Mouse (Mus musculus): ENCODE measurements around the gene Nufip1. TPM values are rescaled to one million over a fixed set of nuclear protein-coding genes. Genes with fewer than 3 reads are reported as not detected.
A peak's percentile ranks its signal among the peaks of the same experiment; 100 is the strongest.

Gene Nufip1
- polyA plus RNA-seq, 1 experiment from 2014 or later, result 14.2 TPM

- Histone ChIP-seq H3K4me3 (replicated peaks; ENCODE audit: low read depth, low read length) (no peak overlapping the region), H3K27ac (replicated peaks; ENCODE audit: low read depth, low read length) (no peak overlapping the region), H3K9ac (replicated peaks; ENCODE audit: low read length) (no peak overlapping the region), H3K4me2 (ENCODE audit: low read length) (no peak overlapping the region), H3K27me3 (ENCODE audit: control insufficient read depth, insufficient read depth, low read length) (no peaks in the 10 kb centered on the region), H3K4me1 (ENCODE audit: control insufficient read depth, insufficient read depth, low read length) (peaks cover 4% of the 10 kb centered on the region; the same call in 1 of the 2 replicates), H3K36me3 (ENCODE audit: control insufficient read depth, insufficient read depth, low read length) (no peaks in the 10 kb centered on the region), H3K9me3 (ENCODE audit: control insufficient read depth, low read length) (no peaks in the 10 kb centered on the region)
- peak; percentile 46 for DNase-seq
- no peak for ATAC-seq (ENCODE audit: low FRiP score, low TSS enrichment)
- WGBS, result 49% methylated on average over 13 of the region's 13 CpGs
These were observed 39.0 kb downstream of the Nufip1 start for GRCm38 (mm10) chr14:76149531-76150179.

GRCm38 (mm10) chr14:76150499-76150898 is 39.8 kb downstream of the Nufip1 start:
- no peak for ATAC-seq (ENCODE audit: low FRiP score, low TSS enrichment)
- peaks cover 4% of the 10 kb centered on the region; the same call in 1 of the 2 replicates for H3K4me1 ChIP-seq (ENCODE audit: control insufficient read depth, insufficient read depth, low read length)
- no peaks in the 10 kb centered on the region for H3K27me3 ChIP-seq (ENCODE audit: control insufficient read depth, insufficient read depth, low read length)
- no peaks in the 10 kb centered on the region for H3K36me3 ChIP-seq (ENCODE audit: control insufficient read depth, insufficient read depth, low read length)
- no peak for DNase-seq
- 86% methylated on average over 11 of the region's 11 CpGs for WGBS
- H3K9ac ChIP-seq (replicated peaks; ENCODE audit: low read length), result no peak overlapping the region
- H3K9me3 ChIP-seq (ENCODE audit: control insufficient read depth, low read length), result no peaks in the 10 kb centered on the region
- H3K4me3 ChIP-seq (replicated peaks; ENCODE audit: low read depth, low read length), result no peak overlapping the region
- no peak overlapping the region for H3K27ac ChIP-seq (replicated peaks; ENCODE audit: low read depth, low read length)
- H3K4me2 ChIP-seq (ENCODE audit: low read length), result no peak overlapping the region

GRCm38 (mm10) chr14:76151011-76151410 is 40.3 kb downstream of the Nufip1 start:
- H3K36me3 ChIP-seq (ENCODE audit: control insufficient read depth, insufficient read depth, low read length), result no peaks in the 10 kb centered on the region
- no peaks in the 10 kb centered on the region for H3K27me3 ChIP-seq (ENCODE audit: control insufficient read depth, insufficient read depth, low read length)
- DNase-seq, result no peak
- WGBS, result 74% methylated on average over 2 of the region's 2 CpGs
- no peak overlapping the region for H3K4me3 ChIP-seq (replicated peaks; ENCODE audit: low read depth, low read length)
- no peaks in the 10 kb centered on the region for H3K9me3 ChIP-seq (ENCODE audit: control insufficient read depth, low read length)
- H3K27ac ChIP-seq (replicated peaks; ENCODE audit: low read depth, low read length), result no peak overlapping the region
- peaks cover 4% of the 10 kb centered on the region; the same call in 1 of the 2 replicates for H3K4me1 ChIP-seq (ENCODE audit: control insufficient read depth, insufficient read depth, low read length)
- no peak overlapping the region for H3K4me2 ChIP-seq (ENCODE audit: low read length)
- H3K9ac ChIP-seq (replicated peaks; ENCODE audit: low read length), result no peak overlapping the region
- no peak for ATAC-seq (ENCODE audit: low FRiP score, low TSS enrichment)

- ATAC-seq (ENCODE audit: low FRiP score, low TSS enrichment) (no peak), DNase-seq (no peak)
- Histone ChIP-seq H3K9ac (replicated peaks; ENCODE audit: low read length) (peak overlapping the region; percentile 74), H3K36me3 (ENCODE audit: control insufficient read depth, insufficient read depth, low read length) (no peaks in the 10 kb centered on the region), H3K9me3 (ENCODE audit: control insufficient read depth, low read length) (no peaks in the 10 kb centered on the region), H3K4me2 (ENCODE audit: low read length) (peak overlapping the region; percentile 69), H3K4me3 (replicated peaks; ENCODE audit: low read depth, low read length) (peak overlapping the region; percentile 66), H3K27ac (replicated peaks; ENCODE audit: low read depth, low read length) (peak overlapping the region; percentile 94), H3K27me3 (ENCODE audit: control insufficient read depth, insufficient read depth, low read length) (no peaks in the 10 kb centered on the region), H3K4me1 (ENCODE audit: control insufficient read depth, insufficient read depth, low read length) (peaks cover 4% of the 10 kb centered on the region; the same call in 1 of the 2 replicates)
- WGBS, result 1% methylated on average over 10 of the region's 10 CpGs
These were observed 41.1 kb downstream of the Nufip1 start for GRCm38 (mm10) chr14:76151820-76152161.

GRCm38 (mm10) chr14:76152162-76153002 is 41.7 kb downstream of the Nufip1 start:
- DNase-seq (peak; percentile 97), ATAC-seq (ENCODE audit: low FRiP score, low TSS enrichment) (peak; percentile 94)
- Histone ChIP-seq H3K27ac (replicated peaks; ENCODE audit: low read depth, low read length) (peak overlapping the region; percentile 94), H3K9ac (replicated peaks; ENCODE audit: low read length) (peak overlapping the region; percentile 74), H3K9me3 (ENCODE audit: control insufficient read depth, low read length) (no peaks in the 10 kb centered on the region), H3K4me2 (ENCODE audit: low read length) (peak overlapping the region; percentile 69), H3K4me3 (replicated peaks; ENCODE audit: low read depth, low read length) (peak overlapping the region; percentile 66), H3K36me3 (ENCODE audit: control insufficient read depth, insufficient read depth, low read length) (no peaks in the 10 kb centered on the region), H3K4me1 (ENCODE audit: control insufficient read depth, insufficient read depth, low read length) (peaks cover 4% of the 10 kb centered on the region; the same call in 1 of the 2 replicates), H3K27me3 (ENCODE audit: control insufficient read depth, insufficient read depth, low read length) (no peaks in the 10 kb centered on the region)
- WGBS, result under 1% methylated on average over 41 of the region's 41 CpGs

GRCm38 (mm10) chr14:76153003-76153675 is 42.4 kb downstream of the Nufip1 start:
- WGBS, result 3% methylated on average over 24 of the region's 24 CpGs
- peak; percentile 53 for DNase-seq
- Histone ChIP-seq H3K4me1 (ENCODE audit: control insufficient read depth, insufficient read depth, low read length) (peaks cover 4% of the 10 kb centered on the region; the same call in 1 of the 2 replicates), H3K4me2 (ENCODE audit: low read length) (peak overlapping the region; percentile 69), H3K9me3 (ENCODE audit: control insufficient read depth, low read length) (no peaks in the 10 kb centered on the region), H3K27me3 (ENCODE audit: control insufficient read depth, insufficient read depth, low read length) (no peaks in the 10 kb centered on the region), H3K9ac (replicated peaks; ENCODE audit: low read length) (peak overlapping the region; percentile 37; the same call in 1 of the 2 replicates), H3K27ac (replicated peaks; ENCODE audit: low read depth, low read length) (peak overlapping the region; percentile 94), H3K36me3 (ENCODE audit: control insufficient read depth, insufficient read depth, low read length) (no peaks in the 10 kb centered on the region), H3K4me3 (replicated peaks; ENCODE audit: low read depth, low read length) (peak overlapping the region; percentile 66)
- ATAC-seq (ENCODE audit: low FRiP score, low TSS enrichment), result peak; percentile 19; the same call in 1 of the 2 replicates

- DNase-seq (no peak), ATAC-seq (ENCODE audit: low FRiP score, low TSS enrichment) (no peak)
- Histone ChIP-seq H3K9ac (replicated peaks; ENCODE audit: low read length) (no peak overlapping the region), H3K27ac (replicated peaks; ENCODE audit: low read depth, low read length) (no peak overlapping the region), H3K4me1 (ENCODE audit: control insufficient read depth, insufficient read depth, low read length) (peaks cover 4% of the 10 kb centered on the region; the same call in 1 of the 2 replicates), H3K36me3 (ENCODE audit: control insufficient read depth, insufficient read depth, low read length) (no peaks in the 10 kb centered on the region), H3K9me3 (ENCODE audit: control insufficient read depth, low read length) (no peaks in the 10 kb centered on the region), H3K27me3 (ENCODE audit: control insufficient read depth, insufficient read depth, low read length) (no peaks in the 10 kb centered on the region), H3K4me3 (replicated peaks; ENCODE audit: low read depth, low read length) (no peak overlapping the region), H3K4me2 (ENCODE audit: low read length) (peak overlapping the region; percentile 69)
- WGBS, result 21% methylated on average over 6 of the region's 6 CpGs
These were observed 43.1 kb downstream of the Nufip1 start for GRCm38 (mm10) chr14:76153828-76154227.

GRCm38 (mm10) chr14:76158192-76158785 is 47.6 kb downstream of the Nufip1 start:
- ATAC-seq (ENCODE audit: low FRiP score, low TSS enrichment) (no peak), DNase-seq (no peak)

More at GRCm38 (mm10) chr14:76158192-76158785, 47.6 kb downstream of the Nufip1 start:
- Histone ChIP-seq H3K36me3 (ENCODE audit: control insufficient read depth, insufficient read depth, low read length) (no peaks in the 10 kb centered on the region), H3K9ac (replicated peaks; ENCODE audit: low read length) (no peak overlapping the region), H3K27me3 (ENCODE audit: control insufficient read depth, insufficient read depth, low read length) (no peaks in the 10 kb centered on the region), H3K9me3 (ENCODE audit: control insufficient read depth, low read length) (no peaks in the 10 kb centered on the region), H3K4me2 (ENCODE audit: low read length) (no peak overlapping the region), H3K27ac (replicated peaks; ENCODE audit: low read depth, low read length) (no peak overlapping the region), H3K4me1 (ENCODE audit: control insufficient read depth, insufficient read depth, low read length) (peaks cover 2% of the 10 kb centered on the region; the same call in 1 of the 2 replicates), H3K4me3 (replicated peaks; ENCODE audit: low read depth, low read length) (no peak overlapping the region)
- 53% methylated on average over 5 of the region's 5 CpGs for WGBS

Measured in midbrain, embryonic 14.5 days (tissue).